Mouse (Mus musculus) ES-CJ7 (cell line): Measurements from ENCODE around the gene Irf8.

ENCODE experiments used
- DNase-seq: peaks from one replicate; pipeline ENCODE4 v3.0.0; 2011; ENCODE audit warnings: low read depth, low spot score

The Irf8 gene

GRCm38 (mm10) chr8:120747286-120747685 is 11.1 kb downstream of the Irf8 start:
- DNase-seq = no peak

- DNase-seq = no peak
Observed at GRCm38 (mm10) chr8:120750616-120751015, 14.5 kb downstream of the Irf8 start.

DNA sequence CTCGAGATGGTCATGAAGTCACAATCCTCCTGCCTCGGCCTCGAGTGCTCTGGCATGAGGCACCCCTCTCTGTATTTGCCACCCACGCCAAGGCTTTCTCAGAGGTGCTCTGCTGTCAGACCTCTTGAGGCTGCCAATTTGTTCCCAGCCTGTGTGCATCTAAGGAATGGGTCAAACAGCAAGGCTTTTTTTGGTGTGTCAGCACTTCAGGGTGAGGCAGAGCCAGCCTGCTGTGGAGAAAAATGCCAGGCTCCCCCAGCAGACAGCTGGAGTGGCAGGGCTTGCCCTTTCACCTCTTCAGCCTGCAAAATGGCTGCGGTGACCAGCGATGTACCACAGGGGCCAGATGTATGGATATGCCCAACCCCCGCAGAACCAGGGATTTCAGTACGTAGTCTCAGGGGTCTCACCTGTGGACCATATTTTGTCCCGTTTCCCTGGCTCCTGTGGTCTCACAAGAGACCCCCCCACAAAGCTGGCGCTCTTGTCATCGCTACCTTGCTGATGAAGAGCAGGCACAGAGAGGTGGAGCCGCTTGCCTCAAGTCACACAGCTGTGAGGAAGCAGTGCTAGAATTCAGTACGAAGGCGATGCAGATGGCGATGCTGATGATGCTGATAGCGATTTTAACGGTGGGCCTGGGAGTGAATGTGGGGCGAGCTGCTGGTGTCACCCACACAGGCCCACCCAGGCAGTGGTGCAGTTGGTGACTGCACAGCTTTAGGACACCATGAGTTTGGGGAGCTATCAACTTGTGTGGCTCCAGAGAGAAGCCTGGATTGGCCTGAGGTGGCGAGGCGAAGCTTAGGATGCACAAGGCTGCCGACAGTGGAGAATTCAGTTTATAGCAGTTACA is 15.3 kb downstream of the Irf8 start:
- DNase-seq = no peak

GRCm38 (mm10) chr8:120752082-120752452 is 15.9 kb downstream of the Irf8 start:
- DNase-seq = peak; percentile 21

GRCm38 (mm10) chr8:120753476-120753875 is 17.3 kb downstream of the Irf8 start:
- DNase-seq = no peak

GRCm38 (mm10) chr8:120755306-120756297 is 19.4 kb downstream of the Irf8 start:
- DNase-seq = no peak

DNA sequence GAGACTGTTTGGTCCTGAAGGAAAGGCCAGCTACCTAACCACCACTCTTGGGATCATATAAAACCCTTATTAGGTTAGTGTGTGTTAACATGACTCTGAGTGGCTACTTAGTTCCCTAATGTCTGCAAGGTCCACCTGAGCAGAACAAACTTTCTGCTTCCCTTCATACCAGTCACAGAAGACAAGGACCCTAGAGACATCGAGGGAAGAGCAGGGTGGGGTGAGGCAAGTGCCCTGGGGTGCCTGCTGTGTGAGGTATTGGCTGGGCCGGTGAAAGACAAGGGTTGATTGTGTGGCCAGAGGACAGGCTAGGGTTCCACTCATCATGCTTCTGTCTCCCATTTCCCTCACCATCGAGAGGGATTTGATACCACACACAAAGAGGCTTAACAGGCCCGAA is 21.8 kb downstream of the Irf8 start:
- no peak for DNase-seq

DNA sequence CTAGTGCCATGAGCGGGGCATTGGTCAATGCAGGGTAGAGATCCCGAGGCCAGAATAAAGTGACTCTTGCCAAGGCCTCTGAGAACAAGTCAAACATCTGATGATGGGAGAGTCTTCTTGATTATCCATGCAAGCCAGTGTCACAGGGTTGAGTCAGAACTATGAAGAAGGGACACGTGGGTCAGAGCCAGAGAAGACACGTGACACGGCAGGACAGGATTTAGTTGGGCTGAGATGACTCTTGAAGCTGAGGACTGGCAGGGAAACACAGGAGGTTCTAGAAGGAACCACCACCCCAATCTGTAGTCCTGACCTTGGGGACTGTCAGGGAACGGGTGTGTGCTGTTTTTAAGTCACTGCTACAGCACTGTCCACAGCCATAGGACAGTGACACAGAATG is 23.7 kb downstream of the Irf8 start:
- no peak for DNase-seq

- no peak for DNase-seq
Observed at GRCm38 (mm10) chr8:120760341-120761215, 24.4 kb downstream of the Irf8 start.

- DNase-seq = no peak
Observed at GRCm38 (mm10) chr8:120763267-120763666, 27.1 kb downstream of the Irf8 start.

DNA sequence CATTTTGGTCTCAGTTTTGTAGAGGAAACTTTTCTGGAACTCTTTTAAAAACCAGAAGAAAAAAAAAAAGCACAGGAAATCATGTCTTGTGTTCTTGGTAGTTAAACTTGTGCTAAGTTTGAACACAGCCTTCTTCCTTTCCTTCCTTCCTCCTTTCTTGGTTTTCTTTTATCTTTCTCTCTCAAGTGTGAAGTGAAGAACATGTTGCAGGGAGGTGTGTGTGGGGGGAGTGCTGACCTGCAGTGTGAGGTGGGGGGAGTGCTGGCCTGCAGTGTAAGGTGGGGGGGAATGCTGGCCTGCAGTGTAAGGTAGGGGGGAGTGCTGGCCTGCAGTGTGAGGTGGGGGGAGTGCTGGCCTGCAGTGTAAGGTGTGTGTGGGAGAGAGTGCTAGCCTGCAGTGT is 28.5 kb downstream of the Irf8 start:
- no peak for DNase-seq

DNA sequence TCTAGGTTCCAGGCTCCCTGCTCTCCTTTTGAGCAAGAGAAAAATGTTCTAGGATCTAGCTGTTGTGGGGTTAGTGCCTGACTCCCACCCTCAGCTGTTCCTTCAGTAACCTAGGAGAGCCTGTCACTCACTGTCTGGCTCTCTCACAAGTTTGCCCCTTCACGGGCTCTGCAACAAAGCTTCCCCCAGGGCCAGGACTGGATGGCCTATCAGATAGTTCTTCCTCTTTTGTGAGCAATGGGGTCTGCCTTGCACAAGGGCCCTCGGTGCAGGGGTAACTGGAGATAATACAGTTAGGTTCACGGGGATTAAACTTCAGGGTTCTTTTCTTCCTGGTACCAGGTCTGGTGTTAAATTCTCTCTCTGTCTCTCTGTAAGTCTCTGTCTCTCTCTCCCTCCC is 30.5 kb downstream of the Irf8 start:
- no peak for DNase-seq

DNA sequence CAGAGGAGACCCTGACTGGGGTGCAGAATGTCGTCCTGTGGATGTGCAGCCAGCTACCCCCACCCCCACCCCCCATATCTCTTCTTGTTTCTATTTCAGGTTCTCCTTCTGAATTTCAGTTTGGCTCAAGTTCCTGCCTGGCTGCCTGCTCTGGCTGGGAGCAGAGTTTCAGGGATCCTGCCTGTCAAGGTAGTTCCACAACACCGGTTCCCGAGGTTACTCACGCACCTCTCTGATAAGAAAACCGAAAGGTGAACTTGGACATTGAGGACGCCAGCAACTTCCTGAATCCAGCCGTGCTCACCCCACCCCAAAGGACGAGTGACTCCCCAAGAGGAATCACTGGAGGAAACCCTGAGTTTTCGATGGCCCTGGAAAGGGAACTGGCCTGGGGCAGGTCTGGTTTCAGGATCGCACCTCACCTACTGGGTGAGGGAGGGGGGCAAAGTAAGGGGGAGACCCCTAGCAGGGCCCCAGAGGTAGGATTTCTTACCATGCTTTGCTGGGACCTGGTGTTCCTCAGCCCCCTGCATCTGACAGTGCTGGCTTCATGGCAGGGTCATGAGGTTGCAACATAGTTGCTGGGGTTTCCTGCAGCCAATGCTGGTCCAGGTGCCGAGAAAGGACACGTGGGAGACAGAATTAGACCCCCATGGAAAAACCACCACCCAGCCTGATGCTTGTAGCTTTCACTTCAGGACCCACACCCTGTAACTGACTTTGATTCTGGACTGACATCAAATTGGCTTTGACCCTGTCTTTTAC is 32.5 kb downstream of the Irf8 start:
- DNase-seq = no peak

GRCm38 (mm10) chr8:120777184-120777583 is 41.0 kb downstream of the Irf8 start:
- no peak for DNase-seq

GRCm38 (mm10) chr8:120777732-120778131 is 41.6 kb downstream of the Irf8 start:
- no peak for DNase-seq

- no peak for DNase-seq
Observed at GRCm38 (mm10) chr8:120779106-120779505, 42.9 kb downstream of the Irf8 start.

- no peak for DNase-seq
Observed at GRCm38 (mm10) chr8:120783781-120784180, 47.6 kb downstream of the Irf8 start.

- no peak for DNase-seq
Observed at GRCm38 (mm10) chr8:120786753-120787152, 50.6 kb downstream of the Irf8 start.

GRCm38 (mm10) chr8:120787631-120788030 is 51.5 kb downstream of the Irf8 start:
- DNase-seq = no peak

GRCm38 (mm10) chr8:120792710-120793109 is 56.6 kb downstream of the Irf8 start:
- no peak for DNase-seq
